ENCODE assay signal across 15 mouse cellular contexts in genomic region chr19:40284704-40285103, GRCm38 (mm10).
"Had no signal": no experiment of that assay in that cellular context is flagged by ENCODE, and none has a peak within 500 bp of the region (broad histone marks: within the 10 kb centered on the region; RNA-seq: fewer than 3 reads in every experiment).

No protein-coding gene starts in this region.

- H3K9me3 ChIP-seq: stomach, embryonic 15.5 days had no signal

- H3K36me3 ChIP-seq: neural tube, embryonic 12.5 days; neural tube, embryonic 13.5 days; stomach, embryonic 15.5 days had no signal

- H3K9ac ChIP-seq: neural tube, embryonic 12.5 days; neural tube, embryonic 13.5 days; stomach, embryonic 15.5 days had no signal

- DNase-seq: retina, postnatal 1 day; right cerebral cortex, adult 18-20 months; right cerebral cortex, postnatal 14 days; right cerebral cortex, postnatal 25 days; right cerebral cortex, postnatal 4 days; spleen, adult 18-20 months; thymus, adult 18-20 months; thymus, adult 2 months; thymus, postnatal 14 days; thymus, postnatal 25 days; thymus, postnatal 36 days; thymus, postnatal 4 days had no signal

- H3K4me2 ChIP-seq: neural tube, embryonic 12.5 days; neural tube, embryonic 13.5 days; stomach, embryonic 15.5 days had no signal

- H3K27ac ChIP-seq: neural tube, embryonic 12.5 days; neural tube, embryonic 13.5 days; stomach, embryonic 15.5 days had no signal

- H3K27me3 ChIP-seq: neural tube, embryonic 12.5 days; neural tube, embryonic 13.5 days; stomach, embryonic 15.5 days had no signal

- H3K4me1 ChIP-seq: neural tube, embryonic 12.5 days; neural tube, embryonic 13.5 days; stomach, embryonic 15.5 days had no signal

- H3K4me3 ChIP-seq: neural tube, embryonic 12.5 days; neural tube, embryonic 13.5 days; stomach, embryonic 15.5 days had no signal
